Mouse (Mus musculus) forebrain, postnatal 0 days (tissue): Measurements from ENCODE around the gene Olfr893. TPM values are rescaled to one million over a fixed set of nuclear protein-coding genes. Genes with fewer than 3 reads are reported as not detected.
"Not testable (repeated sequence)": the region's sequence is repeated elsewhere in the genome, so short reads cannot be mapped to it uniquely, and the experiment has no call there.

Source experiments
- ATAC-seq: fragments of 200-750 bp; cut with Nextera tagmentation; 2 replicates; pipeline ENCODE4 v1.8.0; 2017; ENCODE audit warnings: mild to moderate bottlenecking, moderate library complexity
- DNase-seq: peaks from one replicate; pipeline ENCODE4 v3.0.0-alpha.2; 2015
- H3K27ac ChIP-seq: fragments of 300-500 bp; sonication (generic); 2 replicates; pipeline ENCODE4 v1.5.1; 2014; ENCODE audit warnings: low read depth, mild to moderate bottlenecking, antibody characterized with exemption, low read length, moderate library complexity, mixed read lengths
- H3K27me3 ChIP-seq: fragments of 300-500 bp; sonication (generic); 2 replicates; pipeline ENCODE4 v1.6.1; 2014; ENCODE audit warnings: mild to moderate bottlenecking, low read length, mixed read lengths; ENCODE audit not compliant: insufficient read depth
- H3K36me3 ChIP-seq: fragments of 300-500 bp; sonication (generic); 2 replicates; pipeline ENCODE4 v1.6.1; 2014; ENCODE audit warnings: mild to moderate bottlenecking, moderate library complexity; ENCODE audit not compliant: insufficient read depth
- H3K4me1 ChIP-seq: fragments of 300-500 bp; sonication (generic); 2 replicates; pipeline ENCODE4 v1.6.1; 2014; ENCODE audit warnings: antibody characterized with exemption; ENCODE audit not compliant: insufficient read depth
- H3K4me2 ChIP-seq: fragments of 300-500 bp; sonication (generic); 2 replicates; pipeline ENCODE4 v1.6.1; 2014; ENCODE audit warnings: low read depth, mild to moderate bottlenecking, moderate library complexity
- H3K4me3 ChIP-seq: fragments of 300-500 bp; sonication (generic); 2 replicates; pipeline ENCODE4 v1.5.1; 2014; ENCODE audit warnings: low read depth, low read length, mixed read lengths
- H3K9ac ChIP-seq: fragments of 300-500 bp; sonication (generic); 2 replicates; pipeline ENCODE4 v1.6.1; 2014; ENCODE audit warnings: mild to moderate bottlenecking
- H3K9me3 ChIP-seq: fragments of 300-500 bp; sonication (generic); 2 replicates; pipeline ENCODE4 v1.6.1; 2016; ENCODE audit warnings: low read length
- CTCF ChIP-seq: sonication (generic); IDR thresholded peaks from 2 replicates; pipeline ENCODE4 v1.5.1; 2016; ENCODE audit warnings: antibody characterized with exemption, control low read depth, low read depth
- WGBS: fragments of 180-500 bp; shearing (Covaris S2); extraction: QIAGEN DNeasy Blood & Tissue Kit; methylation state at CpG from one replicate; pipeline ENCODE4 v1.1.7; 2014; 5-methylcytosine and 5-hydroxymethylcytosine counted together
- polyA plus RNA-seq: library from polyadenylated mRNA; unstranded; fragments of >200 nt; fragmentation: Nextera tagmentation; extraction: Ambion mirVana; gene quantifications from 2 replicates; pipeline ENCODE4 v1.2.1, GENCODE M21; 2015
- total RNA-seq: library from RNA; depleted of rRNA; stranded (reverse); fragments of >200 nt; gene quantifications from 2 replicates; pipeline ENCODE4 v1.2.3, GENCODE M21; 2014; rRNA removed

Gene Olfr893
- total RNA-seq, result not detected in 2 replicates
- not detected in 2 replicates for polyA plus RNA-seq

DNA sequence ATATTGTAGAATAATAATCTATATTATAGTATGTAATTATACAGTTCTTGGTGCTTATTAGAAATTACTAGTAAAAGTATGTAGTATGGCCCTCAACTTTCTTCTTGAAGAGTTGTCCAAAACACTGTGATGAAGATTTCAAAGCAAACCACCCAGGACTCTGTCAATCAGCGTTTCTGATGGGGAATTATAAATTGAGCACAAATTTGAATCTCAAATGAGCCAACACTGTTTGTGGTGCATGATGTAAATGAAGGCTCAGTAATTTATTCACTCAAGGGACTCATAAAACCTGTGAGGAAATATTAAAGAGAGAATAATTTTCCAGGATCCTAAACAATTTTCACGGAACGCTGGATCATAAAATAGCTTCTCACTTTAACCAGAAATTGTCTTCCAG is at the start of gene Olfr893:
Olfr893 (plus strand) TSS at position 301 of the 400 bp plus-strand sequence.
- Histone ChIP-seq H3K27ac (no peak within 1 kb of the TSS), H3K4me2 (no peak within 1 kb of the TSS), H3K4me1 (no peaks in the 10 kb centered on the region), H3K9me3 (no peaks in the 10 kb centered on the region), H3K36me3 (no peaks in the 10 kb centered on the region), H3K27me3 (no peaks in the 10 kb centered on the region), H3K4me3 (no peak within 1 kb of the TSS), H3K9ac (no peak within 1 kb of the TSS)
- ATAC-seq (no peak), DNase-seq (no peak)
- 89% methylated on average over 3 of the region's 3 CpGs for WGBS
- TF ChIP-seq CTCF, result no peak

DNA sequence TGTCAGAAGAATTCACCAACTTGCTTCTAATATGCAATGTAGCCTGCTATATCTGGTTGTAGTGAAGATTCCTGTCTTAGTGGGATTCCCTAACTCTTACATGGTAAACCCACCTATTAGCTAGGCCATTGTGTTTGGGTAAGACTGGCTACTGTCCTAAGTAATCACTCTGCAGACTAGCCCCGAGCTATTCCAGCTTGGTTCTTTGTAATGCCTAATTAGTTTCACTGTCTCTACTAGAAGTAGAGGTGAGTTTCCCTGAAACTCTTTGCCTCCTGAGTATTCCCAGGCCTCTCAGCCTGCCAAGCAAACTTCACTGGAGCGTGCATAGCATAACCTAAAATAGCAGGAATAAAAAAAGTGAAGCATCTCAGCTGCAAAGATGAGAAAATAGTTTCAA is 39.8 kb upstream of the Olfr893 start:
- H3K36me3 ChIP-seq, ATAC-seq, H3K9ac ChIP-seq, H3K27ac ChIP-seq, H3K27me3 ChIP-seq, DNase-seq, H3K4me2 ChIP-seq, H3K4me3 ChIP-seq, H3K9me3 ChIP-seq, H3K4me1 ChIP-seq: not testable (repeated sequence)
- WGBS, result 37% methylated on average over 2 of the region's 2 CpGs

GRCm38 (mm10) chr9:38180721-38181120 is 27.4 kb upstream of the Olfr893 start, which contains the start of gene Olfr891:
Gene Olfr891, minus strand, starts transcription at chr9:38180821.
- no peak for TF ChIP-seq CTCF

DNA sequence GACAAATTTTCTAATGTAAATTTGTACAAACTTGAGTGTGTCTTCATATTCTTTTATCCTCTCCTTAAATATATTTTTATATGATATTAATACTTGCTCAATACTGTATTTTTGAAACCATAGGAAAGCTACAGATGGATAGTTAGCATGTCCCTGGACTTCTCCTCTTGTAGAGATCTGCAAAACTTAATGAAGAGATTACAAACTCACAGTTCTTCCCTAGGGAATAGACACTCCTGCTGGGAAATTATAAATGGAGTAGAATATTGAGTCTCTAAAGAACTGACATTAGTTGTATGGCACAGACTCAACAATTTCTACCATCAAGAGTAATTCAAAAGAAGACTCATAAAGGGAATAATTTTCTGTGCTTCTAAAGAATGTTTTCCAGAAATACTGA is 9.6 kb downstream of the Olfr893 start, which contains the start of gene Olfr894:
Olfr894 (plus strand) TSS at position 301 of the 400 bp plus-strand sequence.
- DNase-seq, result no peak
- Histone ChIP-seq H3K27ac (no peak within 1 kb of the TSS), H3K9me3 (no peaks in the 10 kb centered on the region), H3K36me3 (no peaks in the 10 kb centered on the region), H3K4me1 (no peaks in the 10 kb centered on the region), H3K4me2 (no peak within 1 kb of the TSS), H3K9ac (no peak within 1 kb of the TSS), H3K27me3 (no peaks in the 10 kb centered on the region), H3K4me3 (no peak within 1 kb of the TSS)
- ATAC-seq, result no peak
- no peak for TF ChIP-seq CTCF

More at GRCm38 (mm10) chr9:38180721-38181120, 27.4 kb upstream of the Olfr893 start, which contains the start of gene Olfr891:
- H3K27me3 ChIP-seq, result no peaks in the 10 kb centered on the region
- 0 out of 2 replicates have a peak, but pooled peaks cover 3% of the 10 kb centered on the region for H3K9me3 ChIP-seq
- ATAC-seq (no peak), DNase-seq (no peak)
- H3K27ac ChIP-seq, result no peak within 1 kb of the TSS
- H3K4me1 ChIP-seq, result no peaks in the 10 kb centered on the region
- 88% methylated on average over 1 of the region's 1 CpGs for WGBS
- H3K36me3 ChIP-seq, result no peaks in the 10 kb centered on the region
- H3K9ac ChIP-seq, result no peak within 1 kb of the TSS
- no peak within 1 kb of the TSS for H3K4me3 ChIP-seq
- H3K4me2 ChIP-seq, result no peak within 1 kb of the TSS

- Histone ChIP-seq H3K9me3 (no peaks in the 10 kb centered on the region), H3K4me2 (no peak within 1 kb of the TSS), H3K27ac (no peak within 1 kb of the TSS), H3K4me3 (no peak within 1 kb of the TSS), H3K36me3 (no peaks in the 10 kb centered on the region), H3K27me3 (no peaks in the 10 kb centered on the region), H3K9ac (no peak within 1 kb of the TSS), H3K4me1 (no peaks in the 10 kb centered on the region)
- ATAC-seq, result no peak
- no peak for TF ChIP-seq CTCF
- DNase-seq, result no peak
Observed at GRCm38 (mm10) chr9:38252474-38252873, 44.3 kb downstream of the Olfr893 start, which contains the start of gene Olfr143. Gene Olfr143, plus strand, starts transcription at chr9:38252774.

Other genes with a start within 250 kb of the Olfr893 start
- gene Olfr881, start 216.5 kb upstream of the Olfr893 start, total RNA-seq, result not detected in 2 replicates
- gene Olfr881, start 216.5 kb upstream of the Olfr893 start, polyA plus RNA-seq, result not detected in 2 replicates
- not detected in 2 replicates for gene Olfr883, start 182.6 kb upstream of the Olfr893 start, total RNA-seq
- gene Olfr883, start 182.6 kb upstream of the Olfr893 start, polyA plus RNA-seq, result not detected in 2 replicates
- not detected in 2 replicates for gene Olfr884, start 161.8 kb upstream of the Olfr893 start, total RNA-seq
- not detected in 2 replicates for gene Olfr884, start 161.8 kb upstream of the Olfr893 start, polyA plus RNA-seq
- gene Olfr885, start 147.0 kb upstream of the Olfr893 start, total RNA-seq, result not detected in 2 replicates
- not detected in 2 replicates for gene Olfr885, start 147.0 kb upstream of the Olfr893 start, polyA plus RNA-seq
- not detected in 2 replicates for gene Olfr887, start 124.3 kb upstream of the Olfr893 start, total RNA-seq
- not detected in 2 replicates for gene Olfr887, start 124.3 kb upstream of the Olfr893 start, polyA plus RNA-seq
- gene Olfr888, start 100.2 kb upstream of the Olfr893 start, total RNA-seq, result not detected in 2 replicates
- gene Olfr888, start 100.2 kb upstream of the Olfr893 start, polyA plus RNA-seq, result not detected in 2 replicates
- not detected in 2 replicates for gene Olfr889, start 93.2 kb upstream of the Olfr893 start, total RNA-seq
- gene Olfr889, start 93.2 kb upstream of the Olfr893 start, polyA plus RNA-seq, result 0.02 and 0.04 TPM in 2 replicates
- not detected in 2 replicates for gene Olfr890, start 65.8 kb upstream of the Olfr893 start, total RNA-seq
- not detected in 2 replicates for gene Olfr890, start 65.8 kb upstream of the Olfr893 start, polyA plus RNA-seq
- not detected in 2 replicates for gene Olfr891, start 27.5 kb upstream of the Olfr893 start, total RNA-seq
- not detected in 2 replicates for gene Olfr891, start 27.5 kb upstream of the Olfr893 start, polyA plus RNA-seq
- not detected in 2 replicates for gene Olfr894, start 9.7 kb downstream of the Olfr893 start, total RNA-seq
- not detected in 2 replicates for gene Olfr894, start 9.7 kb downstream of the Olfr893 start, polyA plus RNA-seq
- gene Olfr143, start 44.4 kb downstream of the Olfr893 start, total RNA-seq, result not detected in 2 replicates
- not detected in 2 replicates for gene Olfr143, start 44.4 kb downstream of the Olfr893 start, polyA plus RNA-seq
- not detected in 2 replicates for gene Olfr895, start 59.5 kb downstream of the Olfr893 start, total RNA-seq
- gene Olfr895, start 59.5 kb downstream of the Olfr893 start, polyA plus RNA-seq, result not detected in 2 replicates
- not detected in 2 replicates for gene Olfr896-ps1, start 82.7 kb downstream of the Olfr893 start, total RNA-seq
- not detected in 2 replicates for gene Olfr896-ps1, start 82.7 kb downstream of the Olfr893 start, polyA plus RNA-seq
- gene Olfr25, start 120.7 kb downstream of the Olfr893 start, total RNA-seq, result not detected in 2 replicates
- not detected in 2 replicates for gene Olfr25, start 120.7 kb downstream of the Olfr893 start, polyA plus RNA-seq
- not detected in 2 replicates for gene Olfr898, start 140.0 kb downstream of the Olfr893 start, total RNA-seq
- gene Olfr898, start 140.0 kb downstream of the Olfr893 start, polyA plus RNA-seq, result not detected in 2 replicates
- not detected in 2 replicates for gene Olfr250, start 158.5 kb downstream of the Olfr893 start, total RNA-seq
- gene Olfr250, start 158.5 kb downstream of the Olfr893 start, polyA plus RNA-seq, result not detected in 2 replicates
- gene Olfr251, start 168.7 kb downstream of the Olfr893 start, total RNA-seq, result not detected in 2 replicates
- gene Olfr251, start 168.7 kb downstream of the Olfr893 start, polyA plus RNA-seq, result not detected in 2 replicates
- gene Olfr147, start 193.3 kb downstream of the Olfr893 start, total RNA-seq, result not detected in 2 replicates
- not detected in 2 replicates for gene Olfr147, start 193.3 kb downstream of the Olfr893 start, polyA plus RNA-seq
- gene Olfr901, start 221.1 kb downstream of the Olfr893 start, total RNA-seq, result not detected in 2 replicates
- gene Olfr901, start 221.1 kb downstream of the Olfr893 start, polyA plus RNA-seq, result not detected in 2 replicates
- gene Olfr902, start 239.3 kb downstream of the Olfr893 start, total RNA-seq, result not detected in 2 replicates
- gene Olfr902, start 239.3 kb downstream of the Olfr893 start, polyA plus RNA-seq, result not detected in 2 replicates